Mouse (Mus musculus): Measurements from ENCODE around the gene Uchl3. TPM values are rescaled to one million over a fixed set of nuclear protein-coding genes. Genes with fewer than 3 reads are reported as not detected.
A peak's percentile ranks its signal among the peaks of the same experiment; 100 is the strongest.

The Uchl3 gene
- total and polyA plus RNA-seq, 2 experiments from 2014 or later, result 101 to 273 TPM

DNA sequence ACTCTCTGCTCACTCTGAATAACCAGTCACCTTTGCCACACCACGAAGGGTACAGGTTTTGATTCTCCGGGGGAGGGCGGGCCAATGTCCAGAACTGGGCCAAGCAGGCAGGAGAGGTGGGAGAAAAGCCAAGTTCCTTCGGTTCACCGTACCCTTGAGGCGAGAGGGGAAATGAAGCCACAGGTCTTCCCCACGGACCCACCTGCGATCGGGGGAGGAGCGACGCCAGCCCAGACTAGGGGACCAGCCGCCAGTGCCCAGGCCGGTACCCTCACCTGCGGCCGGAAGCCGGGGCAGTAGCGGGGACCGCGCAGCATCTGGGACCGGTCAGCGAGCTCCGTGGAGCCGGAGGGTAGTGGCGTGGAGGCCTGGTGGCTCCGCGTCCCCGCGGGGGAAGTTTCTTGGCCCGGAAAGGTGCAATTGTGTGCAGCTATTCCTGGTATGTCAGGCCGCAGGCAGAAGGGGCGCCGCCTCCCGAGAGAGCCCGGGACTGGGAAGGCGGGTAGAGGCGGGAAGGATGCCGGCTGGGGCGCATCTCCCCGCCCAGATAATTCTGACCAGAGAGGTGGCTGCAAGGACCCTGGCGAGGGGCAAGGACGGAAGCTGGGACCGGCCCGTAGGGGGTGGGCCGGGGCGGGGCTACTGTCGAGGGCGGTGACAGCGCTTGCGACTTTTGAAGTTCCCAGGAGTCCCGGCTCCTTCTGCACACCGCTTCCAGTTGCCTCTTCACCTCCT lies 75.6 kb downstream of the Uchl3 start, which contains the start of the genes Gm9922 and Lmo7:
Gene Gm9922, minus strand, starts transcription at position 578 of the 735 bp plus-strand sequence.
Gene Lmo7, plus strand, starts transcription at position 721 of the 735 bp plus-strand sequence.
- H3K9ac ChIP-seq, result peak within 1 kb of the TSS; percentile 60
- no peaks in the 10 kb centered on the region for H3K9me3 ChIP-seq (ENCODE audit: low read length)
- no peaks in the 10 kb centered on the region for H3K36me3 ChIP-seq (ENCODE audit: insufficient read depth)
- 2% methylated on average over 50 of the region's 51 CpGs for WGBS
- no peak for DNase-seq
- peak within 1 kb of the TSS; percentile 63 for H3K4me3 ChIP-seq (ENCODE audit: low read depth, low read length)
- peak within 1 kb of the TSS; percentile 99 for H3K4me2 ChIP-seq (ENCODE audit: low read depth)
- TF ChIP-seq CTCF (IDR thresholded peaks at IDR 0.05; ENCODE audit: low read depth), result no peak; the same call in 1 of the 2 replicates
- no peak within 1 kb of the TSS for H3K27ac ChIP-seq (ENCODE audit: low read depth, low read length)
- peak; percentile 72 for ATAC-seq
- H3K4me1 ChIP-seq (ENCODE audit: insufficient read depth), result no peaks in the 10 kb centered on the region
- peaks cover 13% of the 10 kb centered on the region for H3K27me3 ChIP-seq (ENCODE audit: insufficient read depth, low read length)

DNA sequence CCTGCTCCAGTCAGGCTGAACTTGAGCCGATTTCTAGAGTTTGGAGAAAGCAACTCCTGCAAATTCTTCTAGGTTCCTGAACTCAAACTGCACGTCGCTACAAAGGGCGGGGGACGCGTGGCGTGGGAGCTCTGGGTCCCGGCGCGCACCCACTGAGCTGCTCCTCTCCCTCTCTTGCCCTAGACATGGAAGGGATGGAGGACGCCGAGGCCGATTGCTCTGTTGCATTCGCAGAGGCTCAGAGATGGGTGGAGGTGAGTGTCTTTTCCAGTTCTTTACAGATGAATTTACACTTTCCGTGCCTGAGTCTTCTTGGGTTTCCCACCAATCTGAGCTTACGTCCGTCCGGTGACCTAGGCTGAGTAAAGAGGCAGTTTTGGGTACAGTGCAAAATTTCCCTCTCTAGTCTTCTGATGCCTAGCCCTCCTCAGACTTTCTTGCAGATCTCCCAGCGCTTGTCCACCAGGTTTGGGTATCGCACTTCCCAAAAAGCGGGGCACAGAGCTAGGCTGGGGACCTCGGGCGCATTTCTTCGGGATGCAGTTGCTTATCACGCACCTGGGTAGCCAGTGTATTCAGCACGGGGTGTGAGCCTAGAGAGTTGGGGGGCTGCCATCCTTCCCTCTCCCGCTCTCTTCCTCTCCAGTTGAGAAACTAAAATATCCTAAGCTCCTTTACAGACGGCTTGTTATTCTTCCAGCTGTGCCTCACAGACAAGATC lies 76.4 kb downstream of the Uchl3 start:
- Histone ChIP-seq H3K4me2 (ENCODE audit: low read depth) (peak overlapping the region; percentile 99), H3K4me3 (ENCODE audit: low read depth, low read length) (peak overlapping the region; percentile 63), H3K36me3 (ENCODE audit: insufficient read depth) (no peaks in the 10 kb centered on the region), H3K27ac (ENCODE audit: low read depth, low read length) (no peak overlapping the region), H3K27me3 (ENCODE audit: insufficient read depth, low read length) (peaks cover 13% of the 10 kb centered on the region), H3K9ac (peak overlapping the region; percentile 60), H3K9me3 (ENCODE audit: low read length) (no peaks in the 10 kb centered on the region), H3K4me1 (ENCODE audit: insufficient read depth) (no peaks in the 10 kb centered on the region)
- DNase-seq (peak; percentile 32), ATAC-seq (peak; percentile 70)
- TF ChIP-seq CTCF (IDR thresholded peaks at IDR 0.05; ENCODE audit: low read depth), result no peak
- 2% methylated on average over 28 of the region's 28 CpGs for WGBS

DNA sequence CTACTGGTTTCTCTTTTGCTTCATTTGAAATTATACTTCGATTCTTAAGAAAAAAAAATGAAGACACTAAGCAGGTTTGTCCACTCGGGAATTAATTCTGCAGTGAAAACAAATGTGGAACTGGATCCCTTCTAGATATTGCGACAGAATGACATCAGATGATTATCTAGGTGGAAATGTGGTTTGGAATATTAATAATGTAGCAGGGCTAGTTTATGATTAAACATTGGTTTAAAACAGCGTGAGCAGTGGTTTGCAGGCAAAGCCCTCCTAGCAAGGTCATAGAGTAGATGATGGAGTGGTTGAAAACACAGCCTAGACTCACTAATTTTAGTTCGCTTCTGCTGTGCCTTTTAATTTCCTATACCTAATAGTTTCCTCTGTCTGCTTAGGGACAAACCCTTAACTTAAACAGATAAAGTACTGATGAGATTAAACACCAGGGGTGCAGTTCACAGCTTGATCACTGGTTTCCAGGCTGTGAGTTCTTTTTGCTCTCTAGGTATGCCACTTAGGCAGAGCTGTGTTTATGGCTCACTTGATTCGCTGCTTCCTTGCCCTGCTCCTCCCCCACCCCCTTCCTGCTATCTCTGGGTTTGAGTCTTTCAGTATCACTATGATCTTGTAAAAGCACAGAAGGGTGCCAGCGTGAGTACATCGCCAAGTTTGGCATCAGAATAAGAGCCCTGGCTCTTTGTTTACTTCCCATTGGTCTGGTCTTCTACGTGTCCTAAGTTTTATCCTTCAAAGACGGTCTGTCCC lies 80.0 kb downstream of the Uchl3 start:
- no peaks in the 10 kb centered on the region for H3K9me3 ChIP-seq (ENCODE audit: low read length)
- ATAC-seq (no peak), DNase-seq (no peak)
- peaks cover 13% of the 10 kb centered on the region for H3K27me3 ChIP-seq (ENCODE audit: insufficient read depth, low read length)
- H3K9ac ChIP-seq, result no peak overlapping the region
- H3K4me3 ChIP-seq (ENCODE audit: low read depth, low read length), result no peak overlapping the region
- no peaks in the 10 kb centered on the region for H3K4me1 ChIP-seq (ENCODE audit: insufficient read depth)
- 28% methylated on average over 10 of the region's 10 CpGs for WGBS
- no peak overlapping the region for H3K4me2 ChIP-seq (ENCODE audit: low read depth)
- no peaks in the 10 kb centered on the region for H3K36me3 ChIP-seq (ENCODE audit: insufficient read depth)
- TF ChIP-seq CTCF (IDR thresholded peaks at IDR 0.05; ENCODE audit: low read depth), result no peak
- no peak overlapping the region for H3K27ac ChIP-seq (ENCODE audit: low read depth, low read length)

DNA sequence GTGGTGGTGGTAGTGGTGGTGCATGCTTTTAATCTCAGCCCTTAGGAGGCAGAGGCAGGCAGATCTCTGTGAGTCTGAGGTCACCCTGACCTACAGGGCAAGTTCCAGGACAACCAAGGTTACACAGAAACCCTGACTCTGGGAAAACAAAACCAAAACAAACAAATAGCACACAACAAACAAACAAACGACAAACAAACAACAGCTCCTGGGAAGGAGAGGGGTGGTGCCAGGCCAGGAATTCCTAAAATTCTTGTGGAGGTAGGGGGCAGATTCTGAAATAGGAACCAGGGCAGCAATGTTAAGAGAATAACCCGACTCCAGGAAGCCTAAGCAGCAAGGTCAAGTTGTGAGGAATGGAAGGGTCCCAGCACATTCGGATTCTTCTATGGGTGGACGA lies 83.7 kb downstream of the Uchl3 start:
- Histone ChIP-seq H3K27me3 (ENCODE audit: insufficient read depth, low read length) (no peaks in the 10 kb centered on the region), H3K4me1 (ENCODE audit: insufficient read depth) (no peaks in the 10 kb centered on the region), H3K27ac (ENCODE audit: low read depth, low read length) (no peak overlapping the region), H3K9ac (no peak overlapping the region), H3K4me3 (ENCODE audit: low read depth, low read length) (no peak overlapping the region), H3K36me3 (ENCODE audit: insufficient read depth) (no peaks in the 10 kb centered on the region), H3K9me3 (ENCODE audit: low read length) (no peaks in the 10 kb centered on the region), H3K4me2 (ENCODE audit: low read depth) (no peak overlapping the region)
- no peak for TF ChIP-seq CTCF (IDR thresholded peaks at IDR 0.05; ENCODE audit: low read depth)
- ATAC-seq, result no peak
- 89% methylated on average over 4 of the region's 4 CpGs for WGBS
- no peak for DNase-seq

Other genes starting within 250 kb of the Uchl3 start
- 10.8 and 14.7 TPM in 2 replicates for gene Tbc1d4, start 44.8 kb upstream of the Uchl3 start, total RNA-seq (2014; rRNA removed)
- 5.2 and 6.9 TPM in 2 replicates for gene Tbc1d4, start 44.8 kb upstream of the Uchl3 start, polyA plus RNA-seq (2015; fragmentation: Nextera tagmentation; extraction: Ambion mirVana)
- 44.9 and 49.5 TPM in 2 replicates for gene Commd6, start 13.3 kb upstream of the Uchl3 start, total RNA-seq (2014; rRNA removed)
- 71.4 and 72.4 TPM in 2 replicates for gene Commd6, start 13.3 kb upstream of the Uchl3 start, polyA plus RNA-seq (2015; fragmentation: Nextera tagmentation; extraction: Ambion mirVana)
- not detected in 2 replicates for gene Gm9922, start 75.8 kb downstream of the Uchl3 start, total RNA-seq (2014; rRNA removed)
- 1.0 and 2.1 TPM in 2 replicates for gene Gm9922, start 75.8 kb downstream of the Uchl3 start, polyA plus RNA-seq (2015; fragmentation: Nextera tagmentation; extraction: Ambion mirVana)
- 26.3 and 33.9 TPM in 2 replicates for gene Lmo7, start 76.0 kb downstream of the Uchl3 start, total RNA-seq (2014; rRNA removed)
- 11.3 and 13.4 TPM in 2 replicates for gene Lmo7, start 76.0 kb downstream of the Uchl3 start, polyA plus RNA-seq (2015; fragmentation: Nextera tagmentation; extraction: Ambion mirVana)